Mouse (Mus musculus) gastrocnemius, adult 18-20 months (tissue): Measurements from ENCODE around the gene Fkbp15. TPM values are rescaled to one million over a fixed set of nuclear protein-coding genes. Genes with fewer than 3 reads are reported as not detected.

ENCODE experiments used
- DNase-seq: peaks from one replicate; pipeline ENCODE4 v3.0.0; 2021; ENCODE audit warnings: low spot score
- long read RNA-seq, 2 experiments: library from polyadenylated mRNA; stranded (forward); transcript quantifications; one replicate each; pipeline ENCODE4 v2.0.0; 2021
- total RNA-seq, 2 experiments: library from RNA; stranded (reverse); gene quantifications; 2 replicates each; pipeline ENCODE4 v1.2.3; 2021

Fkbp15 gene
- total RNA-seq: 10 to 100 TPM; 11.5 to 11.6 TPM
- long read RNA-seq, experiment 1, full-length matches to known transcripts: 3 of 12 reads
- long read RNA-seq, experiment 1, partial matches to known transcripts: 3 of 12 reads
- long read RNA-seq, experiment 1, other reads (novel, unspliced or antisense): 6 of 12 reads
- long read RNA-seq, experiment 2, full-length matches to known transcripts: 2 of 12 reads
- long read RNA-seq, experiment 2, partial matches to known transcripts: 3 of 12 reads
- long read RNA-seq, experiment 2, other reads (novel, unspliced or antisense): 7 of 12 reads

DNA sequence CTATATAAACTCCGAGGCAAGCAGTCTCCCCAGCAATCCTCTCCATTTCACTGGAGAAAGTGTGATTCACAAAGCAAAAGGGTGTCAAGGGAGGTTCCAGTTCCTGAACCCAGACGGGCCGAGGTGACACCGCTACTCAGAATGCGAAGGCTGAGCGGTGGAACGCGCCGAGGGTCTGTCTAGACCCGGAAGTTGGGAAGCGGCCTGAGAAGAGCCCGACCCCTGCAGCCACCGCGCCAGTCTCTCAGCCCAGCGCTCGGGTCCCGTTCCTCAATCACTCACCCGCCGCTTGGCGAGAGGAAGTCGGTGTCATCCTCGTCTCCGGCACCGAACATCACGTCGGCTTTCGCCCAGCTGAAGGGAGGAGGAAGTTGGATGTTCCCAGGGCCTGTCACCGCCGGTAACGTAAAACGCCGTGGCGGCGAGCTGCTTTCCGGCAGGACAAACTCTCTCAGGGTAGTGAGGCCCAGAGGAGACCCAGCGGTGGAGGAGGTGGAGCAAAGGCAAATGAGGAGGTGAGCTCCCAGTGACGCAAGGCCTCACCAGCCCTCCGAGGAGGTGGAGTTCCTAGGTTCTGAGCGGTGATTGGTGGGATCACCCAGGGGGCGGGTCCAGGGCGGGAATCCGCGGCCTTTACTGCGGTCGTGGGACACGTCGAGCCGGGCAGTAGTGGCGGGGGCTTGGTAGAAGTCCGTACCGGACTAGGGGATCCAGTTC is at the start of gene Fkbp15, which contains the start of gene Slc31a1:
Gene Fkbp15 (minus strand): TSS at position 461 of the 717 bp plus-strand sequence.
Gene Slc31a1 (plus strand): TSS at position 640 of the 717 bp plus-strand sequence.
- peak; percentile 97 for DNase-seq

DNA sequence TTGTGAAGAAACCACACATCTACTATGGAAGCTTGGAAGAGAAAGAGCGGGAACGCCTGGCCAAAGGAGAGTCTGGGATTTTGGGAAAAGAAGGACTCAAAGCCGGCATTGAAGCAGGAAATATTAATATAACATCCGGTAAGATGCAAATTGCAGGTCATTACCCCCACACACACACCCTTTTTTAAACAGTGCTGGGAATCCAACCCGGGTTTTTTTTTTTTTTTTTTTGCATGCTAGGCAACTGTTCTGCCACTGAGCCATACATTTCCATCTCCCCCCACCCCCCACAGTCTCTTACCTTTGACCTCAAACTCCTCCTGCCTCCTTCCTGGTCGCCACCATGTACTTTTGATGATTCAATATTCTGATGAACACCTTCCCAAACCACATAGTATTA is 49.3 kb upstream of the Fkbp15 start:
- DNase-seq: no peak

DNA sequence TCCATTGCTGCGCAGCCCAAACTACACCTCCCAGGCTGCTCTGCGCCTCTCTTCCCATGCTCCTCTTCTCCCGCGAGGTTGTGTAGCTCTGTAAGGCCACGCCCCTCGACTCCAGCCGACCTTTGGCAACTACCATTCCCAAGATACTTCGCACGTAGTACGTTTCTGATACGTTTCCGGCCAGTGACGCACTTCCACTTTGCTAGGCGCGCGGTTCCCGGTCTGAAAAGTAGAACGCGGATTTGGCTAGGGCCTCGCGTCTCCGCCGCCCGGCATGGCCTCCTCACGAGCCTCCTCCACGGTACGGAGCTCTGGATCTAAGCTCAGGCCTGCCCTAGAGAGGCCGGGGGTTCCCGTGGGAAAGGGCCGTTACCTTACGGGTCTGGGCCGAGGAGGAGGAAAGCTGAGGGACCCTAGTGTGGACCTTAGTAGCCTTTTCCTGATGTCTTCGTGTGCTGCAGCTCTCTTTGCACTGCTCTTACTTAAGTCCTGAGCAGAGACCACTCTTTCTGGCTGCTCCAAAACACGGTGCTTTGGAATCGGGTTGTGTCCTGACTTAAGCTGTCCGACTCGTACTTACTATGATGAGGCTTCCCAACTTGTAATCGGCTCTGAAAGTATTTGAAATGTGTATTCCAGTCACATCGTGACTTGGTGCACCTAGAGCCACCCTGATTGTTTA is 48.4 kb upstream of the Fkbp15 start, which contains the start of the genes Cdc26 and Prpf4:
Gene Cdc26 (minus strand): TSS at position 42 of the 682 bp plus-strand sequence.
Gene Prpf4 (plus strand): TSS at position 197 of the 682 bp plus-strand sequence.
- peak; percentile 99 for DNase-seq

DNA sequence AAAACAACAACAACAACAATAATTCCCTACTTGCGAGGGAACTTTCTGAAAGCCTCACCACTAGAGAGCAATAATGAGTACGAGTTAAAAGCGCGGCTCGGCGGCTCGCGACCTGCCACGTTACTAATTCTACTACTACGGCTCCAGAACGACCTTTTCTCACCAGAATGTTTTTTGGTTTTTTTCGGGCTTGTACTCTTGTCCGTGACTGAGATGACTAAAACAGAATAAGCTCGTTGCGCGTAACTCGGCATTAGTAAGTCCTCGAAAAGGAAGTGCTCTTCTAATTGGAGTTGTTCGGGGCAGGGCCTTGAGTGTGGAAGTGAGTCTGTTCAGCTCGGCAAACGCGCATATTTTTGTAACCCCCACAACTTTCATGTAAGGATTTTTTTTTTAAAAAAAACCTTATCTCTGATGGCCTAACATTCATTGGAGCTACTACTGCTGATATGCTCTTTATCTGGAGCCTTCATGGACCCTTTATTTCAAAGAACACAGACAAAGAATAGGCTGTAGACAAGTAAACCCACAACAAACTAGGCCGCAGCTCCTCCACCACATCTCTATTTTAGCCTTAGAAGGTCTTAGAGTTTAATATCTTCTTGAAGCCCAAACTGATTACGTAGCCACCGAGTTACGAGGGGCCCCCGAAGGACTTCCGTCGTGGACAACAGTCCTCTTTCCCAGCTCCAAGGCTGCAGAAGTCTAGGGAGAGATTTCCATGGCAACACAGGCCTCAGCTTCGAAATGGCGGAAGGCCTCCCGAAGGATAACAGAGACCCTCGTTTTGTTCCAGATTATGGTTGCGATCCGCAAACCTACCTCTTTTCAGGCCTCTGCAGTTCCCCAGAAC is 47.6 kb upstream of the Fkbp15 start:
- DNase-seq: peak; percentile 54

DNA sequence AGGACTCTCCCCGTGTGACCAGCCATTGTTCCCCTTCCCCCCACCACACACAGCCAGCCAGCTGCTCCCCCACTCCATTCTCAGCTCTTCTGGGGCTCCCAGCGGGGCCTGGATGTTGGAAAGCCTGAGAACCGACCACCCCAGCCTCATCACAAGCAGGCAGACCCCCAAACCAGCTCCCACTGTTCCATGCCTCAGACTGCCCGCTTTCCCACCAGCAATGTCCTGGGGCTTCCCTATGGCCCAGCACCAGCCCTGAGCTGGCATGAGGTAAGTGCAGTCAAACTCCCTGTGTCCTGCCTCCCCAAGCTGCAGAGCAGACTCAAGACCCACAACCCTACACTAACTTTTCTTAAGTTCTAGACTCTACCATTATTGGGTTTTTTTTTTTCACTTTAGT is 45.8 kb upstream of the Fkbp15 start:
- DNase-seq: no peak

DNA sequence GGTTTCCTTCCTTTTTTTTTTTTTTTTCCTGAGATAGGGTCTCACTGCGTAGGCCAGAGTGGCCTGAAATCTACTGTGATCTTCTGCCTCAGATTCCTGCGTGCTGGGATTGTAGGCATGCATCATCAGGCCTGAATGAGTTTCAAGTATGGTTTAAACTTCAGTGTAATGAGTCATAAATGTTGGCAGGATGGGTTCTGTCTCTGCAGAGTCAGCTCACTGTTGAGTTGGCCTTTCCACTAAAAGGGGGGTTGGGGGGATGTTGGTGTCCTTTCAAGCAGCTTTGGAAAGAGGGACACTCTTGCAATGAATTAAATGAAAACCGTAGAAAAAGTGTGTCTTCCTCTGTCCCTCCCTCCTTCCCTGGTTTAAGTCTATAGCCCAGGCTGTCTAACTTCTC is 38.6 kb upstream of the Fkbp15 start:
- DNase-seq: peak; percentile 13

DNA sequence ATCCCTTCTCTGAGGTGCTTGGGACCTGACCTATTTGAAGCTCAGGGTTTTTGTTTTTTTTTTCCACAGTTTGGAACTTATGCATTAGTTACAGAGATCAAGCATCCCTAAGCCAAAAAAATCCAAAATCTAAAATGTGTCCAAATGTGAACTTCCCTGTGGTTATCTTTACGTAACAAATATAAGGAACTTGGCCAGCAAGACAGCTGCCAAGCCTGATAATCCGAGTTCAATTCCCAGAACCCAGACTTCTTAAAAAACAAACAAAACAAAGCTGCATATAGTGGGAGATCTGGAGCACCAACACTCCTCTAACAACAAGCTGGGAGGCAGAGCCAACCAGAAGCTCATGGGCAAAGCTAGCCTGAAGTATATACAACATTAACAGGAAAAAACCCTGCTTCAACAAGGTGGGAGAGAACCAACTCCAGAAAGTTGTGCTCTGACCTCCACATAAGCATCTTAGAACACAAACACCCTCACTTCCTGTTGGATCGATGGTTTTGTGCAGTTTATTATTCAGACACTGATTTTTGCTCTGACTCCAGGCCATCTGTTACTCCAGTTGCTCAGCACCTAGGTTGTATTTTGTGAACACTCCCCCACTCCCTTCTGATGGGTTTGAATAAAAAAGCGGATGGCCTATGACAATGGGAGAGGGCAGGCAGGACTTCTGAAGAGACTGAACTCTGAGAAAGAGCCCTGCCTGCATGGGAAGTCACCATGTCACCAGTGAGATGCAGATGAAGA is 37.4 kb upstream of the Fkbp15 start:
- DNase-seq: no peak

DNA sequence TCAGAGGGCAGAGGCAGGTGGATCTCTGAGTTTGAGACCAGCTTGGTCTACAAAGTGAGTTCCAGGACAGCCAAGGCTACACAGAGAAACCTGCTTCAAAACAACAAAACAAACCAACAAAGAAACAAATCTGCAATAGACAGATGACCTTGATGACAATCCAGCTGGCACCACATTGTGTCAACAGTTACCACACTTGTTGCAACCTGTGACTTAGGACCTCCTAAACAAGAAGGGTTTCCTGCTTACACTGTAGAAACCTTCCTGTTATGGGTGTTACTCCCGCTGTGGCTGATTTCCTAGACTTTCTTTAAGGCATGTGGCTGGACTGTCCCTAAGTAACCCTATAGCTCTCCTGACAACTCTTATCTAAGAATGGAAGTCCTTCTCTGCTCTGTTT is 35.5 kb upstream of the Fkbp15 start:
- no peak for DNase-seq

DNA sequence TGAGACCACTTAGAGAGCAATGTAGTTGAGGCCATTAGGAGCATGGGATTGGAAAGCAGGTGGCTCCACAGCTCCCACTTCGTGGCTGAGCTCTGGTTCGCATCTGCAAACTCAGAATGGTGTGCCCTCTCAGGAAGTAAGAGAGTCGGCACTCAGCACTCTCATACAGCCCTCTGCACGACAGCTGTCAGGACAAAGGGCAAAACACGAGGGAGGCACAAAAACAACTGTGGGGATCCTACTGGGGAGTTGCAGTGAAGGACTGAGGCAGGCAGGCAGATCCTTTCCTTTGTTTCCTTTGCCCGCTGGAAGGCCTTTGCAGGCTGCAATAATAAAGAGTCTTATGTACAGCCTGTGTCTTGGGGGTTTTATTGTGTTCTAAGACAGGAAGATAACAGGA is 33.1 kb upstream of the Fkbp15 start:
- DNase-seq: no peak

DNA sequence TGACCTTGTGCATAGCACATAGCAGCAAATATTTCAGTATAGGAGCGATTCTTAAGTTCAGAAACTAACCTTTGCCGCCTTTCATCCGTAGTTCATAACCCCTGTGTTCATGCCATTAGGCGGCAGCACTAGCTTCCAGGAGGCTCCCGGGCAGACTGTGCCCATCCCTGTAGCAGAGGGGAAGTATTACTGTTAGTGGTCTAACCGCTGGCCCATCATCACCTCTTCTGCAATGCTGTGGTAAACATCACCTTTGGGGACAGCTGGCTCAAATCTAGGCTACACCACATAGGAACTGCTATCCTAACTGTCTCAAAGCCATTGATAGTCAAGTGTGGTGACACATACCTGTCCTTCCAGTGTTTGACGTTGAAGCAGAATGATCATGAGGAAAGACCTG is 31.5 kb upstream of the Fkbp15 start:
- DNase-seq: no peak

DNA sequence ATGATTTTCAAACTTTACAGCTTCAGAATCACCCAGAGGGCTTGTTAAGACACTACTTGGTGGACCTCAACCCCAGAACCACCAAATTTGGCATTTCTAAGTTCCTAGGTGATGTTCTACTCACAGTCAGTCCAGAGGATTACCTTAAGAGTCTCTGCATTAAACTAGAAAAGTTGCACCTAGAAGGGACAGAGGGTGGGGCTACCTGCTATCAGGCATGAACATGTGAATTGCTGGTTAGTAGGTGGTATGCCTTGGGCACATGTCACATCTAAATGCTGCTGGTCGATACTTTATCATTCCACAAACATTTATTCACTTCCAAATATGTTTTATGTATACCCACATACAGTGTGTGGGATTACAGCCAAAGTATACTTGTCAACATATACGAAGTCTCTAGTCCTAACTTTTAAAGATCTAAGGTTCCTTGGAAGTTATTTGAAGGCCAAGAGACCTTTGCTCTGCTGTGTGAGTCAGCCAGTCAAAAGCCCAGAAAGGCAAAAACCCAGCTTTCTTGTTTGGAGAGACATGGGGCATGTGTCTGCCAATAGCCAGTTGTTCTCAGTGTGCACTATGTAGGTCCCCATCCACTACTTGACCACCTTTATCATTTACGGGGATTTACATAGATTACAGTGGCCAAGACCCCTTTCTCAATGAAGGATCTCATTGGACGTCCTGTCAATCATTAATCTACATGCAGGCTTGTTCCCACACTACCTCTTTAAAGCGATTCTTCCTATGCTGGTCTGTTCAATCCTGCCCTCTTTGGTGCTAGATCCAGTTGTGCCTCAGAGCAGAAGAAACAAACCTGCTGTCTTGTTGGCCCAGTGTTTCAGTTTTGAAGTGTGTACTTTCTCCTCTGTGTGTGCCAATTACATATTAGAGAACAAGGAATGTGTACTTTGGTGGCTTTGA is 29.5 kb upstream of the Fkbp15 start:
- DNase-seq: no peak

DNA sequence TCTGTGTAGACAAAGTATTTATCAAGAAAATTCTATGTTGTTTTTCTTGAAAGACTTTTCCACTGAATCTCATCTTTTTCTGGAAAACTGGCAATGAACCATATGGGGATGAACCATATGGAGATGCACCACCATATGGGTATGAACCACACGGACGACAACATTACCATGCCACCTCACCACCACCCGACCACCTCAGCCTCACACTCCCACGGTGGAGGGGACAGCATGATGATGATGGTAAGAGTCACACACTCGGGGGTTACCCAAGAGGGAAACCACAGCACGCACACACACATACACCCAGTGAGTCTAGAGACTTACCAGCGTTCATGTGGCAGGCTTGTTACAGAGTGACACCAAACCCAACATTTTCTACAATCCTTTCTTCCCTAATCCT is 25.1 kb upstream of the Fkbp15 start:
- DNase-seq: no peak

DNA sequence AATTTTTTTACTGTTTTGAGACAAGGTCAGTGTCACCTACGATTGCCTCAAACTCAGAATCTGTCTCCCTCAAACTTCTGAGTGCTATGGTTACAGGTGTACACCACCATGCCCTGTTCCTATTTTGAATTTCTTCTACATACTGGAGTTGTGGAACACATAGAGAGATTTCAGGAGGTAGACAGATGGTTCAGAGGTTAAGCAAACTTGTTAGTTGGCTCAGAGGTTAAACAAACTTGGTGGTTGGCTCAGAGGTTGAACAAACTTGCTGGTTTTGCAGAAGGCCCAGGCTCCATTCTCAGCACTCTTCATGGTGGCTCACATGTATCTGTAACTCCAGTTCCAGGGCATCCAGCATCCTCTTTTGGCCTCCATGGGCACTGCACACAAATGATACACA is 23.8 kb upstream of the Fkbp15 start:
- no peak for DNase-seq

DNA sequence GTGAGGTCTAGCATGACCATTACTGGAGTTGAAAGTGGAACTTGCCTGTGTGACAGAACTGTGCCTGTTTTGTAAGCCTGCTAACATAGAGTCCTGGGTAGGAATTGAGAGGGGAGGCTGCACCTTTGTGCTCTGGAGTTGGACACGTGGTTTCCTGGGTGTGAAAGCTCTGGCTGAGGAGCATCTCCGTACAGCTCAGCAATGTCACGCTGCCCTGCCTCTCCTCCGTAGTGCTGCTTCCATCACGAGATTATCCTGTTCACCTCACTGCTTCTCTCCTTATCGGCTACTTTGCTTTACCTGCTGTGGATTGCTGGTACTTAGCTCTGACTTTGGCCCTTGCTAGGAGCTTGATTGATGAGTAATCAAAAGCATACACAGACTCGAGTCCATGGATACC is 23.4 kb upstream of the Fkbp15 start:
- DNase-seq: no peak

DNA sequence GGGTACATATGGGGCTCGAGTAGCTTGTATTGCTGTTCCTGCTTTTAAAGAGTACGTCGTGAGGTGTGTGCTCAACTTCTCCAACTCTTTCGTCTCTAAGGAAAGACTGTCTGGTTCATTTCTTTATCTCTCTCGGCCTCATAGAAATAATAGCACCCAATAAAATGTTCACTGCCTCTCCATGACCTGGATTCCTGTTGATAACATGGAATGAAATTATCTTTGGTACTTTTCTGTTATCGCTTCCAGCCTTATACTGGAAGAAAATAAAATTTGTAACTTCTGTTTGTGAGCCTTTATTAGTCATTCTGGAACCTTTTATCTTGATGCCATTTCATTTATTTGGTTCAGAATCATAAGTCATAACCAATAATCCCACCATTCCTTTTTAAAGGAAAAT is 22.9 kb upstream of the Fkbp15 start:
- no peak for DNase-seq

DNA sequence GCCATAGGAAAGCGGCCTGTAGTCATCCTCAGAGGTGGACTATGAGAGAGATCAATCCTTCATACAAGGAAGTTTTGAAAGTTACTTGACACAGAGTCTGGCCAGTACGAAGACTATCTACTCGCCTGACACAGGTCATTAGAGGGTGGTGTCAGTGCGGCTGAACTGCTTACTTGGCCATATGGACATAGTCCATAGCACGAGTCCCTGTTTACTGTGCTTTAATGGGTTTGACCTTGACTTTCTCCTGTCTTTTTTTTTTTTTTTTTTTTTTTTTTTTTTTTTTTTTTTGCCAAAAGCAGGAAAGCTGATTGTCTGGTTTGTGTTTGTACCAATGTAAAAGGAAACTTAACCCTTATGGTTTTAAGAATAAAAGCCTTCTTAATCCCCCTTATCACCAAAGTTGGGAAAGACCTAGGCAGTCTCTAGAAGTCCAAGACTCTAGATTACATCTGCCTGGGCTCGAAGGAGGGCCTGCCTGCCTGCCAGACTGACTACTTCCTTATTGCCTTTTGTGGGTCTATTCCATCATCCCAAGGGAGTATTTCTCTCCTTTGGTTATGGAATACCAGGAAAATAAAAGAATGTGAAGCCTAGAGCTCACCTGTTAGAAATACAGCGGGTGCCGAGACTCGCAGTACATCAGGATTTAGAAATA is 19.5 kb upstream of the Fkbp15 start:
- DNase-seq: no peak

DNA sequence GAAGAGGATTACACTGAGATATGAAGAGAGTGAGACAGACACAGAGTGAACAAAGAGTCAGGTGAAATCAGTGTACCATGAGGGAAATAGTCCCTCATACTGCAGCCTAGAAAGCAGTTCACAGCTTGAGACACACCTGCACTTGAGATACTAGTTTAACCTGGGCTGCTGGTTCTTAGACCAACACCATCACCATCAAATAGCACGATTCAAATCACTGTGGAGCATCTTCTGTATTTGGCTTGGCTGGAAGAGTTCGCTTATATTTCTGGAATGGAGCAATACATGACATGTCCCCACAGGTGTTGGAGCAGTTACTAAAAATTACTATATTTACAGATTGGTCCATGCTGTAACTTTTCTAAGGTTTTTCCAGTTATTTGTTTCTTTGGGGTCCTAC is 15.8 kb upstream of the Fkbp15 start:
- DNase-seq: no peak

DNA sequence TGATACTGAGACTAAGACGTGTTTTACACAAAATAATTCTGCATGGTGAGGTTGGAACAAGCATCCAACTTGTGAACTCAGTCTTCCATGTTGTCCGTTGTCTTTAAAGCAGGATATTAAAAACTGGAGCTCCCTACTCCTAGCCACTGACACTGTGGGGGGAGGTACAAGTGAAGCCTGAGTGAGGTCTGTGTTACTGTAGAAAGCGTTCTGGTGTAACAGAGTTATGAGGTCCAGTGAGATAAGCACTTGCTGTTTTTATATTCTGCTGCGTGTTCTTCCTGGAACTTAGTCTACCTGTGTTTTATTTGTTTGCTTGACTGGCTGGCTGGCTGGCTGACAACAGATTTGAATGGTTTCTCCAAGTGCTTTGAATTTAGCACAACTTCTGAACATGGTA is 14.0 kb upstream of the Fkbp15 start:
- DNase-seq: no peak

DNA sequence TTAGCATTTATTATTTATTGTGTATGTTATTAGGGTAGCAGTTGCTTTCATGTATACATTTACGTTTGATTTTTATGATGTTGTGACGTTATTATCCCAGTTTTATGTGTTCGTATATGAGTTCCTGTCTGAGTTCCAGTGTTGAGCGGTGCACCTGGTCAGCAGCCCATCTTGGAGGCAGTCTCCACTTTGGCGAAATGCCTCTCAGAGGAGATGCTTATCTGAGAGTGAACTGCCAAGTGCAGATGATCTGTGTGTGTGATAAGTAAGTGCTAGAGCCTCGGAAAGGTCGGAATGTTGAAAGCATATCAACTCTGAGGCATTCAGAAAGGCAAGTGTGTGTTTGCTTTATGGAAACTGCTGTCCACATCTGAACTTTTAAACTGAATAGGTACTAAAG is 13.3 kb upstream of the Fkbp15 start:
- no peak for DNase-seq
